Mouse (Mus musculus) lung, postnatal 0 days (tissue): ENCODE results near the gene Npy2r.

ENCODE experiments used
- CTCF ChIP-seq: IDR thresholded peaks from 2 replicates; pipeline ENCODE4 v1.5.1; 2016; ENCODE audit warnings: antibody characterized with exemption, mild to moderate bottlenecking
- EP300 ChIP-seq: IDR thresholded peaks from 2 replicates; pipeline ENCODE4 v1.6.1; 2016; ENCODE audit warnings: antibody characterized with exemption, mild to moderate bottlenecking, control low read depth

DNA sequence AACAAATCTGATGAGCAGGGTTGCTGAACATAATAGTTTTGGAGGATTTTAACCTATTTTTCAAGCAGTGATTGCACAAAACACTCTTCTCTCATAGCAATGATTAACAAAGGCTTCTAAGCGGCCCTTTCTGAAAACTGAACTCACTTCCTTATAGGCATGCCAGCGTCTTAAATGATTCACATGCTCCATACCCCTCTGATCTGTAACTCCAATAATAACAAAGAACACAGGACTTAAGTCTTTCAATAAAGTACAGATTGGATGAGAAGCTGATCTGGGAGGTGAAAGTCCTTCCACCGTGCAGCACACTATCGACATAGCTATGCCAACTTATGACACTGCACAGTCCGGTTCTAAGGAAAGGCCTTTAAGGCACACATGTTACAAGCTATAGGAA lies 2.0 kb upstream of the Npy2r start:
- TF ChIP-seq CTCF (no peak), EP300 (no peak)
